Mouse (Mus musculus) adrenal gland (tissue): ENCODE results near the gene Fastk.

Experiments used
- intact Hi-C: fragments of 180-260 bp; cut with DNase I; formaldehyde crosslinking; loops from one replicate; pipeline ENCODE4 v1.15.1; 2025

Fastk gene

DNA sequence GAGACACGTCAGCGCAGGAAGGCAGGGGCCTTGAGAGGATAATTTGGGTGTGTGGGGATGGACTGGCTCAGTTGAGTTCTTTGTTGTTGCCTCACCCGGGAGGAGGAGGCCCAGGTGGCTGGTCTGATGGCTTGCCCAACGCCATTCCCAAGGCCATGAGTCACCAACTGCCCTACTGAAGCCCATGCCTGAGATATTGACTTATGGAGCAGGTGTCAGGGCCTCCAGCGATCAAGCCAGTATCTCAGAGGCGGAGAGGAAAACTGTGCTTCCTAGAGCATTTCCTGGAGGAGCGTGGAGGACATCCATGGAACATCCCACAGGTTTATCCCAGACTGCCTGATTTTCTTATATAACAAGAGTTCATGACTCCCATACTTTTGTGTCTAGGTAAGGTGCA is 52.4 kb downstream of the Fastk start:
- intact Hi-C loops: no loop called here

DNA sequence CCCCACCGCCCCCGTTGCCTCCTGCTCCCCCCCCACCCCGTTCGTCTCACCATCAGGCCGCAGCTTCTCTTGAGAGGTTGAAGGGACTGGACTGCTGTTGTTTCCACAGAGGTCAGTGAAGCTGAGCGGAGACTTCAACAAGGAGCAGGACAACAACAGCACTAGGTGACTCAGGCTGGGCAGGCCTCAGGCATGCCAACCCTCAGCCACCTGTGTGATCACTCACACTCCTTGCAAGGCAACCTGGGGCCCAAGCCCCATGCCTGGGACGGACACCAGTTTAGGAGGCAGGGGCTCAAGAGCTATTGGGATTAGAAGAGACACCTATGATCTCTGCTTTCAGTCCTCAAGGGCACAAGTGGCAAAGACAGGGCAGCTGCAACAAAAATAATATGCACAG is 53.2 kb downstream of the Fastk start, which contains the start of gene Atg9b:
Atg9b (minus strand) TSS at position 280 of the 400 bp plus-strand sequence.
- intact Hi-C loops: no loop called here

DNA sequence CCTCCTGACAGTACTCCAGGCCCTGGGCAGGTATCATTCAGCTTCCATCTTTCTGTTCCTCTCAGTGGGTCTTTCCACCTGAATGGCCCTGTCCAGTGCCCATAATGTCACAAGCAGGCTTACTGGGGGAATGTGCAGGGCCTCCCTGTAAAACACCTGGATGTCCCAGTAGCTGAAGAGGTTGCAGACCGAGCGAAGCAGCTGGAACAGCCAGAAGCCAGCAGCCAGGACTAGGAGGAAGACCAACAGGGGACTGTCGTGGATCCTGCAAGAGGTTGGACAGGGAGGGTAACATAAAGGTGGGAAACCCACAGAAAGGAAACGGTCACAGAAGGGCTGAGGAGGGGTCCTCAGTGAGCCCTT is 55.4 kb downstream of the Fastk start:
- intact Hi-C loops: no loop called here

DNA sequence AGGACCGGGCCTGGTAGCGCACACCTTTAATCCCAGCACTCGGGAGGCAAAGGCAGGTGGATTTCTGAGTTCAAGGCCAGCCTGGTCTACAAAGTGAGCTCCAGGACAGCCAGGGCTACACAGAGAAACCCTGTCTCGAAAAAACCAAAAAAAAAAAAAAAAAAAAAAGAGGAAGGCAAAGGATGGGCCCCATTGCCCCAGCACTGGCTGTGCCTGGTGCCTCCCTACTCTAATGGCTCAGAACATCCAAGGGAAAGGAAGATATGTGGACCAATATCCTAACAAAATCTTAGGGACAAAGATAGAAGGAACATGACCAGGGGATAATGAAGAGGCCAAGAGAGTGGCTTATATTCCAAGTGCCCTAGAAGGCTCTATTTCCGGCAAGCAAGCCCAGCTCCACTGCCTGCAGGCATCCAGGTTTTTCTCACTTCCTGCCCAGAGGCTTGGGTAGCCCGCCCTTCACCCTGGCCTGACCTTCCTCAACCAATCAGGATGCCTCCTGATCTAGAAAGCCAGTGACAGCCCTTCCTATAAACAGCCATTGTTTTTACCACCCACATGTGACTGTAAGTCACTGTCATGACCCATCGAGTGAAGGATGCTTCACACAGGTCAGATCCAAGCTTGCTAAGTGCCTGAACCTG is 56.0 kb downstream of the Fastk start:
- intact Hi-C loops: no loop called here
